Mouse (Mus musculus) hindbrain, embryonic 14.5 days (tissue): ENCODE measurements around the gene Ap4b1. TPM values are rescaled to one million over a fixed set of nuclear protein-coding genes. Genes with fewer than 3 reads are reported as not detected.

Experiments used
- ATAC-seq: fragments of 200-750 bp; cut with Nextera tagmentation; 2 replicates; pipeline ENCODE4 v1.8.0; 2017; ENCODE audit warnings: moderate number of reproducible peaks, mild to moderate bottlenecking, moderate TSS enrichment, moderate library complexity; ENCODE audit not compliant: low FRiP score
- DNase-seq: peaks from one replicate; pipeline ENCODE4 v3.0.0-alpha.2; 2015; ENCODE audit warnings: low spot score
- H3K27ac ChIP-seq: fragments of 300-500 bp; sonication (generic); 2 replicates; pipeline ENCODE4 v1.5.1; 2014; ENCODE audit warnings: mild to moderate bottlenecking, moderate library complexity
- H3K27me3 ChIP-seq: fragments of 300-500 bp; sonication (generic); 2 replicates; pipeline ENCODE4 v1.6.1; 2014; ENCODE audit warnings: mild to moderate bottlenecking, low read length, mixed read lengths; ENCODE audit not compliant: control insufficient read depth, insufficient read depth
- H3K36me3 ChIP-seq: fragments of 300-500 bp; sonication (generic); replicated peaks from 2 replicates; pipeline ENCODE4 v1.6.1; 2014; ENCODE audit not compliant: control insufficient read depth, insufficient read depth
- H3K4me1 ChIP-seq: fragments of 300-500 bp; sonication (generic); replicated peaks from 2 replicates; pipeline ENCODE4 v1.6.1; 2014; ENCODE audit warnings: antibody characterized with exemption, low read length, mixed read lengths; ENCODE audit not compliant: control insufficient read depth, insufficient read depth
- H3K4me2 ChIP-seq: fragments of 300-500 bp; sonication (generic); replicated peaks from 2 replicates; pipeline ENCODE4 v1.6.1; 2014; ENCODE audit warnings: mild to moderate bottlenecking, moderate library complexity
- H3K4me3 ChIP-seq: fragments of 300-500 bp; sonication (generic); replicated peaks from 2 replicates; pipeline ENCODE4 v1.5.1; 2014; ENCODE audit warnings: mild to moderate bottlenecking, low read length
- H3K9ac ChIP-seq: fragments of 300-500 bp; sonication (generic); 2 replicates; pipeline ENCODE4 v1.6.1; 2014
- H3K9me3 ChIP-seq: fragments of 300-500 bp; sonication (generic); 2 replicates; pipeline ENCODE4 v1.6.1; 2016; ENCODE audit warnings: low read length; ENCODE audit not compliant: control insufficient read depth
- WGBS: fragments of 180-500 bp; shearing (Covaris S2); extraction: QIAGEN DNeasy Blood & Tissue Kit; methylation state at CpG from one replicate; pipeline ENCODE4 v1.1.7; 2014; 5-methylcytosine and 5-hydroxymethylcytosine counted together
- polyA plus RNA-seq: library from polyadenylated mRNA; unstranded; fragments of >200 nt; fragmentation: Nextera tagmentation; extraction: Ambion mirVana; gene quantifications from 2 replicates; pipeline ENCODE4 v1.2.1, GENCODE M21; 2014

Ap4b1 gene
- polyA plus RNA-seq, 1 experiment from 2014 or later, result 20.4 TPM

DNA sequence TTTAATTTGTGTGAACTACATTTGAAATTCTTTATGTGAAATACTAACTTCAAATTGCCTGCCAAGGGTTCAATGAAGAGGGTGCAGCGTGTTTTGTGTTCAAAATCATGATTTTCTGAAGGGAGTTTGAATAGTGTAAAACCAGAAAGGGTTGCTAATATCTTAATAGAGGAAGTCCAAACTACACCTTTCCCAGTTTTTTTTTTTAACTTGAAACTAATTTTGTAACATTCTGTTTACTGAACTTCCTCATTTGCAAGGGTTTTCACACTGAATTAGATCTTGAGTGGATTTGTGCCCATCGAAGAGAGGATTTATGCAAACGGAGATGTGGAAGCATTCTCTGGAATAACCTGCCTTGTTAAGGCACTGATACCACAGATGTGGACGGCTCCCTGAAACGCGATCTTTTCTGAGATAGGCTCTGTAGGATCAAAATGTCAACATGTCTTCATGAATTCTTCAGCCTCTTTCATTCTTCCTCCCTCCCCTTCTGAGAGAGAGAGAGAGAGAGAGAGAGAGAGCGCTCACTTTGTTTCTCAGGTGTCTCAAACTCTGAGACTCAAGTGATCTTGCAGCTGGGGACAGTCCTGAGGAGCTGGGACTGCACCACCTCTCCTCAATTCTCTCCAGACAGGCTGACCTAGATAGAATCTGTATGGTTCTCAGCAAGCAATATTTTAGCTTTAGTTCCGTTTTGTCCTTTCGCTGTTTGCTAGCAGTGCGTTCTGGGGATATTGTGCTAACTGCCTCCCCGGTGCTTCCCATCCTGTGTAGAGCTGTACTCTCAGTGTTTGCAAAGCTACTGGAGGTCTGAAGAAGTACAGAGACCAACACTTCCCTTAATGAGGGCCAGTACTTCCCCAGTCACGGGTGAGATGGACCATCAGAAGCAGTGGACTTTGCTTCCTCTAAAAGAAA, 49.8 kb downstream of the Ap4b1 start, which contains the start of gene Ptpn22:
Gene Ptpn22 (plus strand): TSS at position 915 of the 921 bp plus-strand sequence.
- Histone ChIP-seq H3K36me3 (no peaks in the 10 kb centered on the region), H3K9ac (no peak within 1 kb of the TSS), H3K27ac (no peak within 1 kb of the TSS), H3K4me1 (no peaks in the 10 kb centered on the region), H3K4me3 (no peak within 1 kb of the TSS), H3K4me2 (no peak within 1 kb of the TSS), H3K27me3 (no peaks in the 10 kb centered on the region), H3K9me3 (no peaks in the 10 kb centered on the region)
- ATAC-seq (no peak), DNase-seq (no peak)
- WGBS, result 79% methylated on average over 12 of the region's 12 CpGs

- Histone ChIP-seq H3K4me3 (no peak overlapping the region), H3K9ac (no peak overlapping the region), H3K4me2 (no peak overlapping the region), H3K27ac (no peak overlapping the region), H3K4me1 (no peaks in the 10 kb centered on the region), H3K36me3 (no peaks in the 10 kb centered on the region), H3K9me3 (no peaks in the 10 kb centered on the region), H3K27me3 (no peaks in the 10 kb centered on the region)
- DNase-seq (no peak), ATAC-seq (no peak)
- WGBS, result 69% methylated on average over 6 of the region's 6 CpGs
Measured at GRCm38 (mm10) chr3:103859851-103860391, 50.6 kb downstream of the Ap4b1 start.

DNA sequence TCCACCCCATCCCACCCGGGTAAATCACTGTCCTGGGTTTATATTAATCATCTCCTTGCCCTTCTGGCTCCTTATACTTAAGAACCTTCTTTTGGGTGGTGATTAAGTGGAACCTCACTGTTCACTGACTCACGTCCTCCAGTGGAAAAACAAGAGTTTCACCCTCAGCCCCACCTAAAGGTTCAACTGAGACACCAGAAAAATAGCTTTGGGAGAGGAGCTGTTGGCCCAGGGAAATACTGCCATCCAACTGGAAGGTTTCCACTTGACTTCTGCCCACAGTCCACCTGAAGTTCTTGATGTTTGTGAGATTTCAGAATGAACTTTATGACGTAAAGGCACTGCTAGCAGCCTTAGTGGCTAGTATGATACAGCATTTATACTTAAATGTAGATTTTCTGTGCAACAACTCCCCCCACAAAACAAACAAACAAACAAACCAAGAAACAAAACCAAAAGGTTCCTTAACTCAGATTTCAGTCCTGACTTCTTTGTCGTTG, 53.5 kb downstream of the Ap4b1 start:
- DNase-seq, result no peak
- no peak for ATAC-seq
- no peak overlapping the region for H3K4me3 ChIP-seq
- H3K27me3 ChIP-seq, result no peaks in the 10 kb centered on the region
- H3K9me3 ChIP-seq, result no peaks in the 10 kb centered on the region
- 80% methylated on average over 4 of the region's 4 CpGs for WGBS
- H3K27ac ChIP-seq, result no peak overlapping the region
- no peak overlapping the region for H3K9ac ChIP-seq
- no peaks in the 10 kb centered on the region for H3K36me3 ChIP-seq
- H3K4me2 ChIP-seq, result no peak overlapping the region
- no peaks in the 10 kb centered on the region for H3K4me1 ChIP-seq

DNA sequence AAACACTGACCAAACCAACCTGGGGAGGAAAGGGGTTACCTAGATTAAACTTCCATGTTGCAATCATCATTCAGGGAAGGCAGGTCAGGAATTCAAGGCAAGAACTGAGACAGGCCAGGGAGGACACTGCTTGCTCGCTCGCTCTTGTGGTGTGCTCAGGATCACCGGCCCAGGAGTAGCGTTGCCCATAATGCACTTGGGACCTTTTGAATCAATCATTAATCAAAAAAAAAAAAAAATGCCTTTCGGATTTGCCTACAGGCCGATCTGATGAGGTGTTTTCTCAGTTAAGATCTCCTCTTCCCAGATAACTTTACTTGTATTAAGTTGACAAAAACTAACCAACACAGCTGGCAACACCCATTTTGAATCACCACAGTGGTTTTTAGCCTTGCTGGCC, 54.9 kb downstream of the Ap4b1 start:
- H3K4me3 ChIP-seq, result no peak overlapping the region
- H3K4me2 ChIP-seq, result no peak overlapping the region
- no peaks in the 10 kb centered on the region for H3K9me3 ChIP-seq
- DNase-seq (no peak), ATAC-seq (no peak)
- 90% methylated on average over 6 of the region's 6 CpGs for WGBS
- H3K27me3 ChIP-seq, result no peaks in the 10 kb centered on the region
- no peak overlapping the region for H3K27ac ChIP-seq
- no peaks in the 10 kb centered on the region for H3K36me3 ChIP-seq
- H3K9ac ChIP-seq, result no peak overlapping the region
- no peaks in the 10 kb centered on the region for H3K4me1 ChIP-seq

DNA sequence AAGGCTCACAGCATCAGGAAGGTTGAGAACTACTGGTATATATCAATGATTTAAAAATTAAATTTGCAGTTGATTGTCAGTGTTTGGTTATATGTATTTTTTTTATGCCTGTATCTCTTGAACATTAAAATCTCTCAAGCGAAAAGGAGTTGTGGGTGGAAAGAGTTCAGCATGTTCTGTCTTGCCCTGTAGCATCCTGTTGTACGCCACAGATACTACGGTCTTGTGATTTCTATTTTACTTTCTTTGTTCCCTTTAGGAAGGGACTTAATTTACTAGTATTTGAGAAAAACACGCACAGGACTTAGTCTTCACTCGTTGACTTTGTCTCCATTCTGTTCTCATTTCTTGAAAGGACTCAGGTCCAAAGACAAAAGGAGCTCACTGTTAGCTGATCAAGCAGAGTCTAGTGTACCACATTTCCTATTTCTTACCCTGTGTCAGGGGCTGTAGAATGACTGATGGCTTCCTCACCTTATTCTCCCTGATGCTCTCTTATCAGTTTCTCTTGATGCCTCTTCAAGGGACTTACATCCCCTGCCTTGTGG, 58.2 kb downstream of the Ap4b1 start:
- Histone ChIP-seq H3K4me1 (no peaks in the 10 kb centered on the region), H3K9ac (no peak overlapping the region), H3K36me3 (no peaks in the 10 kb centered on the region), H3K4me3 (no peak overlapping the region), H3K27me3 (no peaks in the 10 kb centered on the region), H3K4me2 (no peak overlapping the region), H3K27ac (no peak overlapping the region), H3K9me3 (no peaks in the 10 kb centered on the region)
- WGBS, result 89% methylated on average over 5 of the region's 5 CpGs
- ATAC-seq, result no peak
- DNase-seq, result no peak

- DNase-seq (no peak), ATAC-seq (no peak)
- H3K27ac ChIP-seq, result no peak overlapping the region
- no peak overlapping the region for H3K9ac ChIP-seq
- no peaks in the 10 kb centered on the region for H3K9me3 ChIP-seq
- no peaks in the 10 kb centered on the region for H3K4me1 ChIP-seq
- H3K27me3 ChIP-seq, result no peaks in the 10 kb centered on the region
- no peak overlapping the region for H3K4me2 ChIP-seq
- no peaks in the 10 kb centered on the region for H3K36me3 ChIP-seq
- H3K4me3 ChIP-seq, result no peak overlapping the region
- WGBS, result 91% methylated on average over 4 of the region's 4 CpGs
Measured at GRCm38 (mm10) chr3:103868008-103868407, 58.7 kb downstream of the Ap4b1 start.

Other genes with a start within 250 kb of the Ap4b1 start
- gene Syt6, start 234.3 kb upstream of the Ap4b1 start, polyA plus RNA-seq, result 14.9 and 16.2 TPM in 2 replicates
- gene Atg4a-ps, start 163.5 kb upstream of the Ap4b1 start, polyA plus RNA-seq, result 0.11 and 0.16 TPM in 2 replicates
- 12.0 and 12.4 TPM in 2 replicates for gene Olfml3, start 71.5 kb upstream of the Ap4b1 start, polyA plus RNA-seq
- gene Gm10964, start 70.2 kb upstream of the Ap4b1 start, polyA plus RNA-seq, result not detected in 2 replicates
- gene Hipk1, start 18.0 kb upstream of the Ap4b1 start, polyA plus RNA-seq, result 16.3 and 17.6 TPM in 2 replicates
- 18.5 and 18.8 TPM in 2 replicates for gene Dclre1b, start 76 bp upstream of the Ap4b1 start, polyA plus RNA-seq
- gene Gm43064, start 53 bp downstream of the Ap4b1 start, polyA plus RNA-seq, result 0.54 TPM in 1 of 2 replicates, not detected in the other
- 0.26 and 0.31 TPM in 2 replicates for gene Bcl2l15, start 23.1 kb downstream of the Ap4b1 start, polyA plus RNA-seq
- gene Ptpn22, start 50.3 kb downstream of the Ap4b1 start, polyA plus RNA-seq, result 0.17 and 0.84 TPM in 2 replicates
- 24.6 and 25.0 TPM in 2 replicates for gene Rsbn1, start 104.6 kb downstream of the Ap4b1 start, polyA plus RNA-seq
- gene Phtf1, start 158.6 kb downstream of the Ap4b1 start, polyA plus RNA-seq, result 33.8 and 36.9 TPM in 2 replicates